Mouse (Mus musculus): ENCODE results near the gene Hist1h1c. TPM values are rescaled to one million over a fixed set of nuclear protein-coding genes. Genes with fewer than 3 reads are reported as not detected.

Hist1h1c gene
- total RNA-seq (2021) = 10 to 100 TPM; 59.1 to 68.1 TPM
- long read RNA-seq, experiment 1, transcript Hist1h1c-201 (1 exons, 1,560 nt) = major isoform, 6 of 6 reads
- long read RNA-seq, experiment 1, partial matches to known transcripts = 0 of 6 reads
- long read RNA-seq, experiment 1, other reads (novel, unspliced or antisense) = 0 of 6 reads
- long read RNA-seq, experiment 2, partial matches to known transcripts = 0 of 3 reads
- long read RNA-seq, experiment 2, other reads (novel, unspliced or antisense) = 0 of 3 reads

DNA sequence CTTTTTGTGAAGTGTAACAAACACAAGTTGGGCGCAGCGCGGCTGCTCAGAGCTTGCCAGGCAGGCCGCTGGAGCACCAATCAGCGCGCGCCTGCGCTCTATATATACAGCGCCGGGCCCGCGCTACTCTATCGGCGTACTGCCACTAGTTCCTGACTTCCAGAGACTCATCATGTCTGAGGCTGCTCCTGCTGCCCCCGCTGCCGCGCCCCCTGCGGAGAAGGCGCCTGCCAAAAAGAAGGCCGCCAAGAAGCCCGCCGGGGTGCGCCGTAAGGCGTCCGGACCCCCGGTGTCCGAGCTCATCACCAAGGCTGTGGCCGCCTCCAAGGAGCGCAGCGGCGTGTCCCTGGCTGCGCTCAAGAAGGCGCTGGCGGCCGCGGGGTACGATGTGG lies at the start of gene Hist1h1c:
TSS of gene Hist1h1c (plus strand) at position 132 of the 392 bp plus-strand sequence.
- H3K4me3 ChIP-seq = peak within 1 kb of the TSS; percentile 87
- no peak for TF ChIP-seq CTCF (conservative IDR thresholded peaks at IDR 0.05)
- DNase-seq (ENCODE audit: low spot score in 2 of 2) = peak; percentile 80 to 84
- peak within 1 kb of the TSS; percentile 95 for H3K27ac ChIP-seq

- TF ChIP-seq CTCF (conservative IDR thresholded peaks at IDR 0.05) = no peak
- Histone ChIP-seq H3K27ac (no peak overlapping the region), H3K4me3 (no peak overlapping the region)
- DNase-seq (ENCODE audit: low spot score in 2 of 2) = no peak
Measured at GRCm38 (mm10) chr13:23688956-23689355, 49.7 kb upstream of the Hist1h1c start.

DNA sequence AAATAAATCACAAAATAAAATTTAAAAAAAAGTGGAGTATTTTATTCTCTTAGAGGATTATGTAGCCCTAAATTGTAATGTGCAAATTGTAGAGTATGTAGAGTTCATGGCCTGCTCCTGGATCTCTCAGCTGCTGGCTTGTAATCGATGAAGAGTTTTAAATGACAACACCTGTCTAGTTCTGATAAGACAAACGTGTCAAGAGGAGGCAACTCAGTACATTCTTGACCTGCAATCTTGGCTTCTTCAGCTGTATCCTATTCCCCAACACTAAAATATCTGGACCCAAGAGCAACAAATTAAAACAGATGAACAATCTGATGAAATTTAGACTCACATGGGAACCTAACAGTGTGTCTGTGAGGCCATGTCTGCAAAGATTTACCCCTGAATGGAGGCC lies 49.1 kb upstream of the Hist1h1c start:
- H3K27ac ChIP-seq = no peak overlapping the region
- no peak for TF ChIP-seq CTCF (conservative IDR thresholded peaks at IDR 0.05)
- H3K4me3 ChIP-seq = no peak overlapping the region
- no peak for DNase-seq (ENCODE audit: low spot score in 2 of 2)

- no peak overlapping the region for H3K27ac ChIP-seq
- no peak for TF ChIP-seq CTCF (conservative IDR thresholded peaks at IDR 0.05)
- H3K4me3 ChIP-seq = no peak overlapping the region
- DNase-seq (ENCODE audit: low spot score in 2 of 2) = no peak
Measured at GRCm38 (mm10) chr13:23693856-23694440, 44.7 kb upstream of the Hist1h1c start.

DNA sequence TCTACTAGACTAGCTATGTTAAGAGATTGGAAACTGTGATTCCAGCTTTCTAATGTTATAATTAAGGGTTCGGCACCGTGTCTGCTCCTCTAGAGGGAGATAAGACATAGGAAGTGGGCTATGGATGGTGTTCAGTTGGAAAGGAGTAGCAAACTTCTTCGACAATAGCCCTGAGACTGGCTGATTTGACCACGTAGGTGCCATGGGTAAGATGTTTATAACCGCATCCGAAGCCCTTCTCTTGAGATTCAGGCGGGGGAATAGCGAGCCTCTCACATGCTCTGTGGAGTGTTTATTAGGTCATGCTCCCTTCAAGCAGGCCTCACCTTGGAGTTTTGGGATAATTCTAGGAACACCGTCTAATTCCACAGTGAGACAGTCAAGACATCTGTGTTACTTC lies 43.7 kb upstream of the Hist1h1c start:
- Histone ChIP-seq H3K4me3 (no peak overlapping the region), H3K27ac (no peak overlapping the region)
- no peak for DNase-seq (ENCODE audit: low spot score in 2 of 2)
- no peak for TF ChIP-seq CTCF (conservative IDR thresholded peaks at IDR 0.05)

GRCm38 (mm10) chr13:23695514-23695913 lies 43.1 kb upstream of the Hist1h1c start, which contains the start of gene Hist1h1t:
Hist1h1t (plus strand) TSS chr13:23695814.
- no peak within 1 kb of the TSS for H3K4me3 ChIP-seq
- no peak for DNase-seq (ENCODE audit: low spot score in 2 of 2)
- no peak for TF ChIP-seq CTCF (conservative IDR thresholded peaks at IDR 0.05)
- no peak within 1 kb of the TSS for H3K27ac ChIP-seq

DNA sequence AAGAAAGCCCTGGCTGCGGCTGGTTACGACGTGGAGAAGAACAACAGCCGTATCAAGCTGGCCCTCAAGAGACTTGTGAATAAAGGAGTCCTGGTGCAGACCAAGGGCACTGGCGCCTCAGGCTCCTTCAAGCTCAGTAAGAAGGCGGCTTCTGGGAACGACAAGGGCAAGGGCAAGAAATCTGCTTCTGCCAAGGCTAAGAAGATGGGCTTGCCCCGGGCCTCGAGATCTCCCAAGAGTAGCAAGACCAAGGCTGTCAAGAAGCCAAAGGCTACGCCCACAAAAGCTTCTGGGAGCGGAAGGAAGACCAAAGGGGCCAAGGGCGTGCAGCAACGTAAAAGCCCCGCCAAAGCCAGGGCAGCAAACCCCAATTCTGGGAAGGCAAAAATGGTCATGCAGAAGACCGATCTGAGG lies 42.5 kb upstream of the Hist1h1c start:
- Histone ChIP-seq H3K27ac (no peak overlapping the region), H3K4me3 (no peak overlapping the region)
- no peak for TF ChIP-seq CTCF (conservative IDR thresholded peaks at IDR 0.05)
- no peak for DNase-seq (ENCODE audit: low spot score in 2 of 2)

DNA sequence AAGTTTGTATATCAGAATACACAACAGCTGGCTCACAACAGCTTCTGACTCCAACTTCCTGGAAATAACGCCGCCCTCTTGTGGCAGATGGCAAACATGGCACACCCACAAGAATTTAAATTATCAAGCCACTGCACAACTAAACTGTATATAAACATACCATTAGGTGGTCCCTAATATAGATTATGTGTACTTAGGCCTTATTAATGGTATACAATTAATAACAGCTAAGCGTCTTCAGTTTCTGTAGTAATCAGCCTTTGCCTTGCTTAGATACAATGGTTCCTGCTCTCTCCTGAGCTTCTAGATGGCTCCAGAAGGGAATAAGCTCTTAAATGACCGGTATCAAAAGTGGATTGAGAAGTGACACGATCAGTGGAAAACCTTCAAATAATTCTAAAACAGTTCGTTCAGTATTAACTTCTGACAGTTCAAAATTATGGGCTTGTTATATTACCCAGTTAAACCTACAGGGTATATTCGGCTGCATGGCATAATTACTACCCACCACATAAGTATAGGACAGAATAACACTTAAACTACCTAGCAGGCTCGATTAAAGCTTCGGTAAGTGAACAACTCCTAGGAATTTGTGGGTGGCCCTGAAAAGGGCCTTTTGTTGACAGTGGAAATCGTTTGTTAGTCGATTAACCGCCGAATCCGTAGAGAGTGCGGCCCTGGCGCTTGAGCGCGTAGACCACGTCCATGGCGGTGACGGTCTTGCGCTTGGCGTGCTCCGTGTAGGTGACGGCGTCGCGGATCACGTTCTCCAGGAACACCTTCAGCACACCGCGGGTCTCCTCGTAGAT lies 40.9 kb upstream of the Hist1h1c start:
- DNase-seq (ENCODE audit: low spot score in 2 of 2) = peak in 1 of 2 experiments; percentile 57
- H3K27ac ChIP-seq = peak overlapping the region; percentile 86
- H3K4me3 ChIP-seq = peak overlapping the region; percentile 63
- TF ChIP-seq CTCF (conservative IDR thresholded peaks at IDR 0.05) = peak; percentile 85

- Histone ChIP-seq H3K27ac (peak within 1 kb of the TSS; percentile 86), H3K4me3 (peak within 1 kb of the TSS; percentile 63)
- TF ChIP-seq CTCF (conservative IDR thresholded peaks at IDR 0.05) = no peak
- peak; percentile 99 to 100 for DNase-seq (ENCODE audit: low spot score in 2 of 2)
Measured at GRCm38 (mm10) chr13:23698300-23698693, 40.3 kb upstream of the Hist1h1c start, which contains the start of gene Hist1h4c. Hist1h4c (minus strand) TSS chr13:23698454.

GRCm38 (mm10) chr13:23698996-23699395 lies 39.6 kb upstream of the Hist1h1c start:
- Histone ChIP-seq H3K27ac (peak overlapping the region; percentile 63; the same call in 1 of the 2 replicates), H3K4me3 (peak overlapping the region; percentile 45; the same call in 1 of the 2 replicates)
- DNase-seq (ENCODE audit: low spot score in 2 of 2) = no peak
- no peak for TF ChIP-seq CTCF (conservative IDR thresholded peaks at IDR 0.05)

GRCm38 (mm10) chr13:23699767-23700166 lies 38.8 kb upstream of the Hist1h1c start:
- TF ChIP-seq CTCF (conservative IDR thresholded peaks at IDR 0.05) = peak; percentile 63
- Histone ChIP-seq H3K27ac (no peak overlapping the region), H3K4me3 (no peak overlapping the region)
- DNase-seq (ENCODE audit: low spot score in 2 of 2) = no peak

DNA sequence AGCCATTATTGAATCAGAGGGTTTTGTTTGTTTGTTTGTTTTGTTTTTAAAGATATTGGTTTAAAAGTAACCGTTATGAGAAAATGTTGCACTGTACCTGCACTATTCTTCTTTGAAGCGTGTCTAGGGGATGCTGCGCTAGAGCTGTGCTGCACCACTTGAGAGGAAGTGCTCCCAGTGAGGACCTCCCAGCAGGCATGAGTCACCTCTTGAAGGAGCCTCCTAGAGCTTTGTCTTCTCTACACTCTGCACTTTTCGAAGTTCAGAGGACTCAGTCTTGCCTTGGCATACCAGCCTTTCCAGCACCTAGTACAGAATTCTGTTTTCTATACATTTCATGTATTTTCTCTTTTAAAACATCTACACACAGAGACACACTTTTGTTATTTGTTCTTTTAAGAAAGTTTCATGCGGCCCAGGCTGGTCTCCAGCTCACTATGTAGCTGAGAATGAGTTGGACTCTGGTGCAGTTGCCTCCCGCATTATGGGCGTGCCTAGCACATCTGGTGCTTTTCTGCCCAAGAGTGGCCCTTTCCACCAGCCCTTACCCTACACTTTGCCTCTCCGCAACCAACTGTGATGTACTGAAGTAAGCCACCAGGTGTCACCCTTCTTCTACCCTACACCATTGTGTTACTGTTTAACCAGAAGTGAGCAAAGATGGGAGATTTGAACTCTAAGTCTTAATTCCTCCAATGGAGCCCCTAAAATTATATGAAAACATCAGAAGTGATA lies 37.7 kb upstream of the Hist1h1c start:
- TF ChIP-seq CTCF (conservative IDR thresholded peaks at IDR 0.05) = peak; percentile 97
- Histone ChIP-seq H3K4me3 (no peak overlapping the region), H3K27ac (no peak overlapping the region)
- peak; percentile 82 for DNase-seq (ENCODE audit: low spot score in 2 of 2)
